Mouse (Mus musculus): ENCODE measurements around the gene Lrrc10b. TPM values are rescaled to one million over a fixed set of nuclear protein-coding genes. Genes with fewer than 3 reads are reported as not detected.

The Lrrc10b gene
- total RNA-seq, 2 experiments from 2014 or later: 3.5 to 6.2 TPM

DNA sequence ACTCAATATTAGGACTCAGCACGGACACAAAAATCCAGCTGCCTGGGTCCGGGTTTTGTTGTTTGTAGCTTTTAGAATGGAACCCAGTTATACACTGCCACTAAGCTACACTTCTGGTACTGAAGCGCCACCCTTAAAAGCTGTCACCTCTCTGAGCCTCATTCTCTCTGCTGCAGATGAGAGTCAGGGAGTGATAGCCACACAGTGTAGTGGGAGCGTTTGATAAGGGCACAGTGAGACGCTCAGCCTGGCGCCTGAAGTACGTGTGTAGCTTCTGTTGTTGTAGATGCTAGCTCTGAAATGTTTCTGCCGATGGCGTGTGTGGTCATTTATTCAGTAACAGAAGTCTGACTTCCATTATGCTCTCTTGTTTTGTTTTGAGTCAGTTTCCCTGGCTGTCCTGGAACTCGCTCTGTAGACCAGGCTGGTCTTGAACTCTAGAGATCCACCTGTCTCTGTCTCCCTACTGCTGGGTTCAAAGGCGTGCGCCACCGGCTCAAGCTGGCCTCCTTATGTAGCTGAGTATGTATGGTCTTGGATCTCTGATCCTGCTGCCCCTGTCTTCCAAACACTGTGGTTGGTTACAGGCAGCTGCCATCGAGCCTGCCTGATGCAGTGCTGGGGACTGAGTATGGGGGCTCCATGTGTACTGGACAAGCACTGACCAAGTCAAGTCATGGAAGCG, 12.4 kb downstream of the Lrrc10b start:
- no peak for DNase-seq

DNA sequence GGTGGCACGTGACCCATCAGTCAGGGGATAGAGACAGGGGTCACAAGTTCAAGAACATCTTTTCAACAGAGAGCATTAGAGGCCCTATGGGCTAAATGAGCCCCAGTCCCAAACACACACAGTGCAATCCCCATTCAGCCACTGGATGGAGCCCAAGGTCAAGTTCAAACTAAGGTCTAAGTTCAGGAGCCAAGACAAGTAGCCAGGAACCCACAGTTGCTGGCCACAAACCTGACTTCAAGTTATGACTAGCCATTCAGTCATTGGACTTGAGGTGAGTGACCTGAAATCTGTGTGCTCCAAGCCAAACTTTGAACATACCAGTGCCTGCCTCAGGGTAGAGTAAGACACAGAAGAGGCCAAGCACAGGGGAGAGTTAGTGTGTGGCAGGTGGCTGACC, 19.8 kb downstream of the Lrrc10b start:
- DNase-seq: no peak

DNA sequence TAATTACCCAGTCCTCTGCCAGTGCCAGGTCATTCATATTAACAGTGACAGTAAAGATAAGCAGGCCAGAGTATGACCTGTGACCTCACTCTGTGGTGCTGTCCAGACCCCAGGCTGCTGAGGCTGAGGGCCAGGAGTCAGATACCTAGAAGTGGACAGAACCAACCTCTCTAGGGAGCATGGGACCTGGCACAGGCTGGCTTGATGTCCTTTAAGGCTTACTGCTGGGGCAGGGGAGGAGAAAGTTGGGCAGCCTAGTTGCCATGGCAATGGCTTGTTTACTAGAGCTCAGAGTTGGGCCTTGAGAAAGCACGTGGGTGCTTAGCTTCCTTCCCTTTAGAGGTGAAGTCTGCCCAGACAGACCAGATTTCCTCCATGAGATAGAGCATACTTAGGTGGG, 20.5 kb downstream of the Lrrc10b start:
- DNase-seq: peak; percentile 46

DNA sequence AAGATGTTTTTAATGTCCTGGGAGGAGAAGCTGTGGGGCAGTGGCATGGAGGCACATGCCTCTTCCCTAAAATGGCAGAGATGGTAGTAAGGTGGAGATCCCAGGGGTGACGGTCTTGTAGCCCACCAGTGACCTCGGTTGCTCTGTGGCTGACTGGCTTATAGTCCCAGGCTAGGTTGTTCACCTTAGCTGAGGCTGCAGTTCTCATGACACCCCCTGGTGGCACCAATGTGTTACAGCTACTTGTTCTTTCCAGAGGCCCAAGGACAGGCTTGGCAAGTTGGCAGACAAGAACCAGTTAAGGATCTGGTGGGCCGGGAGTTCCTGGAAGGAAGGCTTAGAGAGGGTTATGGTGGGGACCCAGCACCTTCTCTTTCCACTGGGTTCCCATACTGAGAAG, 21.4 kb downstream of the Lrrc10b start:
- DNase-seq: peak; percentile 63 to 75

DNA sequence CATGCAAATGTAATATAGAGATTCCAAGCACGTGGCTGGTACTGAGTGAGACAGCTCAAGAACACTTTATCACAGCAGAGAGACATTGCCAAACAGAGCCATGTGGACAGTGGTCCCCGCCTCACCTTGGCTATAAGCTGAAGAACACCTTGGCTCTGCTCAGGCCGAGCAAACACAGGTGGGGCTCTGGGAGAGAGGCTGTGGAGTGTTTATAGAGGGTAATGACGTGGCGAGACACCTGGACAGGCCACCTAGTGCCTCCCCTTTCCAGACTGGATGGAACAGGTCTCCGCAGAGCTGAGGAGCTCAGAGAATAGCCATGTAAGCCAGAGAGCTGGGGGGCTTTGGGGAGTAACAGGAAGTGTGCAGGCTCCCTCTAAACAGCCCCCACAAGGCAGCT, 22.3 kb downstream of the Lrrc10b start:
- DNase-seq: no peak

DNA sequence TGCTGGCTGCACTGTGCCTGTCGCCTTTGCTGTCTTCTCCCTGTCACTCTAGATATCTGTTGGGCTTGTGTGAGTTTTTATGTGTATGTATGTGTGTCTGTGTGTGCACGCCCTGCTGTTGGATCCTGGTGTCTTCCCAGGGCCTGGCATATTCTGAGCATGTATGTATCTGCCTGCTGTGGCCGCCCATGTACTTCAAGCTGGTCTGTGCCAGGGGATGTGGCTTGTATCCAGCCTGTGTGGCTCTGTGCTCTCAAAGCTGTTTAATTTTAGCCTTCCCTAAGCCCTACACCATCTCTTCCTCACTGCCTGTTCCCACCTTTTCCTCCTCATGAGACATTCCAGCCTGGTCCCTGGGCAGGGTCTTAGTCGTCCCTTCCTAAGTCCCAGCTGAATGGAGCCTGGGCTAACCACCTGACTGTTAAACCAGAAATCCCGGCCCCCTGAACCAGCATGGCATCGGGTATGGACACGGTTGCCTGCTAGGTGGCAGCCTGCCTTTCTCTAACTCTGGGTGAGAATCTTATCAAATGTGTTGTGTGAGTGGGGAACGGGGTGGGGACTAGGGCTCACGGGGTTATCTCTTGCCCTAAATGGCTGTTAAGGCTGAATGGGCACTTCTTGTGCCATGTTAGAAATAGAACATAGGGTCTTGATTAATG, 23.3 kb downstream of the Lrrc10b start:
- no peak for DNase-seq

DNA sequence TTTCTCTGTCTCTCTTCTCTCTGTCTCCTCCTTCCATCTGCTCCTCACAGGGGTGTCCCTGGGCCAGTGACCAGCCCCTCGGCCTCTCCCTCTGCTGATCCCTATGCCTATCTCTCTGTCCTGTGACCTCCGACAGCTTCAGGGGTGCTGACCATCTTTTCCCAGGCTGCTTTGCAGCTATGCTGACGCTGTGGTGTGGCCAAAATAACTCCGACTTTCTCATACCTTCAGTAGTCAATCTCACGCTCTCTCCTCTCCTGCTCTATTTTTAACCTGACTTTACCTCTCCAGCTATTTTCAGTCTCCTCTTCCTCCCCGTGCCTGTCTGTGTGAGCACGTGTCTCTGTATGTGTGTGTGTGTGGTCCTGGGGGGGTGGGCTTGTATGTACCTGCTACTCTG, 24.0 kb downstream of the Lrrc10b start:
- no peak for DNase-seq

DNA sequence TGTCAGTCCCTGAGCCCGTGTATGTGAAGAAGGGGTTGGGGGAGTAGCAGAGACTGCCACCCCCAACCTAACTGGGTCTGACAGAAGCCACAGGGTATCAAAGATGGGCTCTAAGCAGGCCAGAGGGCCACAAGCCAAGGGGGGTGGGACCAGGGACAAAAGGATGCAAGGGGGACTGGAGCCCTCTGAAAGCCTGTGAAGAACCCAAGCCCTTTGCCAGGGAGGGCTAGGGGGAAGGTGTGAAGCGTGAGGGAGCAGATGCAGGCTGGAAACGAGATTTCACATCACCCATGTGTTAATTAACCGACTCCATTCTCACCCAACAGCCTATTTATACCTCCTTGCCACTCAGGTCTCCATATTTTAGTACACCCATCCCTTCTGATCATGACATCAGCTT, 25.4 kb downstream of the Lrrc10b start:
- DNase-seq: no peak

DNA sequence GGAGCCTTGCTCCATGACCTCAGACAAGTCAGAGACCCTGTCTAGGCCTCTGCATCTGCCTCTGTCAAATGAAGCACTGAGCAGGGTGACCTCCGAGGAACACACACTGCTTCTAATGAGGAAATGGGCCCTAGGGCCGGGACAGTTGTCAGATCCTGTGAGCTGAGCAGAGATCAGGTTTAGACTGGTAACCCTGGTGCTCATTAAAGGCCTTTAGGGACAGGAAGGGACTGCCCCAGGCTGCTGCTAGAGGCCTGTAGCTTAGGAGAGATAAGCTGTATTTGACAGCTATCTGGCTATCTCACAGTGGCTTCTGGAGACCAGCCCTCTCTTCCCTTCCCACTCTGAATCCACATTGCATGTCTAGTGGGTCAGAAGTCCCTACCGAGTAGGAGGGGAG, 25.9 kb downstream of the Lrrc10b start:
- no peak for DNase-seq

DNA sequence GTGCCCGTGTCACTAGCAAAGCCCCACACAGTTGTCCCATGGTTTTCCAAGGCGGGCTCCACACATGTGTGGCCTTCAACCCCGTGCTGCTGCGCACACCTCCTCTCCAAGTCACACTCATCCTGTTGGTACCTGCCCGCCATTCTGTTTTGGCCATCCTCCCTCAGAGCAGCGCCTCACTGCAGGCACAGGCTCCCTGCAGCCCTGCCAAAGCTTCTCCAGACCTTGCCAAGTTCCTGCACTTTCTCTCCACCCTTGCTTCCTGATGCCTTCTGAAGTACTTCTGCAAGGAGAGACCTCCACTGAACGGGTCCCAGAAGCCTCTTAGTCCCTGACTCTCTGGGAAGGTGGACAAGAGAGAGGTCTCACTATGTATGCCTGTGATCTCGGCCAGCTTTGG, 27.9 kb downstream of the Lrrc10b start:
- DNase-seq: no peak

DNA sequence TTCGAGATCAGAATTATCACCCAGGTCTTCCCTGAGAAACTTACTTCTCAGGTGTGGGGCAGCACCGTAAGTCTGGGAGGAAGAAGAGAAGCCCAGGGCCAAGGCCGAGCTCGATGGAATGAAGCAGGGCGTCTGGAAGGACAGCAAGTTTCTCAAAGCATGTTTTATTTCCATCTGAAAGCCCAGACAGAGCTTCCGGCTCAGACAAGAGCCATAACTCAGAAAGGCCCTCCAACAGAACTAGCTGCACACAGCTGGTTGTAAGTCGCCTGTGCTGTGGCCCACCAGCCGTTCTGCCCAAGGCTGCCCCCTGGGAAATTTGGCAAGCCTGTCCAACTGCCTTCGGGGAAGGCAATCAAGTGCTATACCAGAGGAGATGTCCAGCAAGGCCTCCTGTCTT, 29.8 kb downstream of the Lrrc10b start:
- no peak for DNase-seq

DNA sequence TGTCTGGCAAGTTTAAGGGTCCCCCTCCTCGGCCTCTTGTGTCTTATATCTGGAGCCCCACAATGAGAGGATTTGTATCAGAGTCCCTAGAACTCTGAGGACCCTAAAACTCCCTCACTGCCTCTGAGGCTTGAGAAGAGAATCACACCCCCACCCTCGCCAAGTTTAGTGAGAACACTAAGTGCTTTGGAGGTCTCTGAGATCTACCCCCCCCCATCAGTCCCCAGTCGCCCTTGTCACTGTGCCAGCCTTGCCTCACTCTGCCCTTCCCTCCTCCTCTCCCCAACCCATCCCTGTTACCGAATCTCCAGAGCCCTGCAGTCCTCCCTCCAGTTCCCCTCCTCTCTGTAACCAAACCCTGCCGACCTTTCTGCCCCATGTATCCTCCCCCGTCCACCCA, 30.5 kb downstream of the Lrrc10b start:
- DNase-seq: no peak

DNA sequence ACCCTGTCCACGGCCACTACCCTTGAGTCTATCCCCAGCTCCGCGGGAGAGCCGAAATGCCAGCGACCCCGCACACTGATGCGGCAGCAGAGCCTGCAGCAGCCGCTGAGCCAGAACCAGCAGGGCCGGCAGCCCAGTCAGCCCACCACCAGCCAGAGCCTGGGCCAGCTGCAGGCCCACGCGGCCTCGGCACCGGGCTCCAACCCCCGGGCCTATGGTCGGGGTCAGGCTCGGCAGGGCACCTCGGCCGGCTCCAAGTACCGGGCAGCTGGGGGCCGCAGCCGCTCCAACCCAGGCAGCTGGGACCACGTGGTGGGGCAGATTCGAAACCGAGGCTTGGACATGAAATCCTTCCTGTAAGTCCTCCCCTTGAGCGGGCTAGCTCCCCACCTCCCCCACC, 31.0 kb downstream of the Lrrc10b start:
- DNase-seq: no peak

DNA sequence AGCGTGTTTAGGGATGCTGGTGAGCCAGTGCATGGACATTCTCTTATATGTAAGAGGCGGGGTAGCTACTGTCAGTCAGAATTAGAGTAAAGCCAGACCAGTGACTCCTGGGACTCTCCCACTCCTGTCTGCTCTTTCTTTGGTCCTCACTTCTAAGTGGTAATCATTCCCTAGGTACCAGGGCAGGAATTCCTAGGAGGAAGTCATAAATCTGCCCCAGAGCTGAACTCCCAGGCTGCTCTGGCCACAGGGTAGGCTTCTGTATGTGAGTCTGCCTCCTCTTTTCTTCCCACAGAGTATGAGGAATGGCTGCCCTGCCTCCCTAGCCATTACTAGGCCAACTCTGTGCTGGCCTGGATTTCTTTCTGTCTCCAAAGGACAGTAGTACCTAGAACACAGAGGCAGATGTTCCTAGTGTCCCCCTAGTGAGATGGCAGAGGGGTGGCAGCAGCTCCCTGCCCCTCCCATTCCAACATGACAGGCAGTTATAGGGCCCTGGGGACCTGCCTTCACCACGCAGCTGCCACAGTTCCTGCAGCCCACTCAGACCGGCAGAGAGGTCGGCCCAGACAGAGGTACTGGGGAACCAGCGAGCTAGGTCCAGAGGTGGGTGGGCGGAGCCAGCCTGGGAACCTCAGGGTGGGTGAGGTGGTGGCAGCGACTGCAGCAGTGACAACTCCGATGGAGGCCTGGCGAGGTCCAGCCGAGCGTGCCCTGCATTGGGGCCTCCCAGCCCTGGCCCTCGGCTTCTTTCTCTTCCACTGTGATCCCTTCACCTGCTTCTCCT, 31.6 kb downstream of the Lrrc10b start:
- DNase-seq: no peak

DNA sequence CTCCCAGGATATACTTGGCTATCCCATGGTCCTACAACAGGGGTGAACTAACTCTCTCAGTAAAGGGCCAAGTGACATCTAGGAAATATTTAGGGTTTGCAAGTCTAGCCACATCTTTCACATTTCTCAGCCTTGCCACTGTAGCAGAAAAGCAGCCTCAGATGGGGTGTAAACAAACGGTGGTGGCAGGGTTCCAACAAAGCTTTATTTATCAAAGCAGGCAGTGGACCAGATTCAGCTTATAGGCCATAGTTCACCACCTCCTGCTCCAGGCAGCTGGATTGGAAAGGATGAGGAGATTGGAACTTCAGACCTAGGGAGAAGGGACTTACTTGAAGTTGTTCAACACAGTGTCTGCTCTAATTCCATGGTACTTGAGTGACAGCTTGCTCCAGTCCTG, 32.5 kb downstream of the Lrrc10b start:
- DNase-seq: no peak

DNA sequence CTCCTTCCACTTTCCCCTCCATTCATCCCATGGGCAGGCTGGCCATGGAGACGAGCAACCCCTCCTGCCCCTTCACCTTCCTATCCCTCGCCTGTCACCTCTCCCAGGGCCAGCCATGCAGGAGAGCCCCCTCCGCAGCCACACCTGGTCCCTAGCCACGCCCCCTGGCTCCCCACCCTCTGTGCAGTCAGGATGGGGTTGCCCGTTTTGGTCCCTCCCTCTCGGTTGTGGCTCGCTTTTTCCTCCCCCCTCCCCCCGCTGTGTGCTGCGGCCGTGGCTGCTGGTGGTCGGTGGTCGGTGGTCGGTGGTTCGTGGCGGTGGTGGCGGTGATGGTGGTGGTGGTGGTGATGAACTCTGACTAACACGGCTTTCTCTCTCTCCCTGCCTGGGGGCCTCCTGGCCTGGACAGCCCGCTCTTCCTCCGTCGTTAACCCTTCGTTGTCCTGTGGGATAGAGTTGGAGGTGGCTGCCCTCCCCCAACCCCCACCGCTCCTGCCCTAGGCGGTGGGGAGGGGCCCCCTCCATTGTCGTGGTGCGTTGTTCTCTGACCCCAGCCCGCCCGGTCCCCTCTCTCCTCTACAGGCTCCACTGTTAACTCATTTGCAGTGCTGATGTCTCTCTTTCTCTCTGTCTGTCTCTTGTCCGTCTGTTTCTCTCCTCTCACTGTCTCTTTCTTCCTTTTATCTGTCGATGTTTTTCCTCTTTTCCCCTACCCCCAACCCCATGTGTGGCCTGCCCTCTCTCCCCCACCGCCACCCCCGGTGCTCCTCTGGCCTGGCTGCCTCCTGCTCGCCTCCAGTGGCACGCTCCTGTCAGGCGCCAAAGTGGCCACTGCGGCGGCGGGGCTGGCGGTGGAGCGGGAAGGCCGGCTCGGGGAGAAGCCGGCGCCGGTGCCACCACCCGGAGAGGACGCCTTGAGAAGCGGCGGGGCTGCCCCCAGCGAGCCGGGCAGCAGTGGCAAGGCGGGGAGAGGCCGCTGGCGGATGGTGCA, 35.0 kb downstream of the Lrrc10b start:
- DNase-seq: no peak

DNA sequence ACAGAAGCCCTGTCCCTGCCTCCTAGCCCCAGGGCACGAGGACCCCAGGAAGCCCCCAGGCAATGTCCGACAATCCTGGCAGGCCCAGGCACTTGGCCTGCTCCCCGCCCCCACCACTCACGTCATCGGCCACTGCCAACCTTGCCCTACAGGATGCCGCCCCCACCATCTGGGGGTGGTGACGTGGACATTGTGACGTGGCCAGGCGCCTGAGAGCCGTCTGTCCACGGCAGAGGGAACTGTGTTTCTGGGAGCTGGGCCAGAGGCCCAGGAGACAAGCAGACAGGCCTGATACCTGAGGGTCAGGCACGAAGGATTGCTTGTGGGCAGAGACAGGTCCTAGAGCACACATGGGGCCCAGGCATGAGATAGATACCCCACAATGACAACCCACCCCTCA, 39.8 kb downstream of the Lrrc10b start:
- DNase-seq: peak; percentile 52 to 66

DNA sequence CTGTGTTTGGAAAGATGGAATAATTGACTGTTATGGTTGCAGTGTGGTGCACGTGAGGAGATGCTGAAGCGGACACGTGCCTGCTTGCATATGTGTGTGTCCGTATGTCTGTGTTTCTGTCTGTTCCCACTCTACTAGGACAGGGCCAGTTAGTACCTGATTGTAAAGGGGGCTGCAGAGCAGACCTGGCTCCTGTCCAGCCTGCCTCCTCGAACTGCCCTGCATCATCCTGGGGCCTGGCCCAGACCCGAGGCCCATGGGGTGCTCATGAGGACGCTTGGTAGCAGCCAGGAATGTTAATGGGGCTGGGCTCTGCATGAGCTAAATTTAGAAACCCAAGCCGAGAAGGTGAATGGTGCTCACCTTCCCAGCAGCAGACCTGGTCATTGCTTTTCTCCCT, 40.4 kb downstream of the Lrrc10b start:
- no peak for DNase-seq

DNA sequence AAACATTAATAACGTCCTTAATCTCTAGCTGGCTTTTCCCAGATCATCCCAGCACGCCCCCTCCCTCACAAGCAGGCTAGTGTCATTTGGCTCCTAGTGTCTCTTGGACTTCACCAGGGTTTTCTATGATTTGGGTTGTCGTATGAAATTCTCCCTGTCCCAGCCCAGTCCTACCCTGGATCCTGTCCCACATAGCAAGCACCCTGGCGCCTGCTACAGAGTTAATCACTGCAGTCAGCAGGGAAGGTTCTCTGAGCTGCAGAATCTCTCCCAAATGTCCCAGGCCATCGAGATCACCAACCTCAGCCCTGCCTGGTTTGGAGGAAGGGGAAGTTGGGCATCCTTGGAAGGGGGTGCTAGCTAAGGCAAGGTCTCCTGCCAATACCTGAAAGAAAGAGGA, 41.8 kb downstream of the Lrrc10b start:
- DNase-seq: no peak

DNA sequence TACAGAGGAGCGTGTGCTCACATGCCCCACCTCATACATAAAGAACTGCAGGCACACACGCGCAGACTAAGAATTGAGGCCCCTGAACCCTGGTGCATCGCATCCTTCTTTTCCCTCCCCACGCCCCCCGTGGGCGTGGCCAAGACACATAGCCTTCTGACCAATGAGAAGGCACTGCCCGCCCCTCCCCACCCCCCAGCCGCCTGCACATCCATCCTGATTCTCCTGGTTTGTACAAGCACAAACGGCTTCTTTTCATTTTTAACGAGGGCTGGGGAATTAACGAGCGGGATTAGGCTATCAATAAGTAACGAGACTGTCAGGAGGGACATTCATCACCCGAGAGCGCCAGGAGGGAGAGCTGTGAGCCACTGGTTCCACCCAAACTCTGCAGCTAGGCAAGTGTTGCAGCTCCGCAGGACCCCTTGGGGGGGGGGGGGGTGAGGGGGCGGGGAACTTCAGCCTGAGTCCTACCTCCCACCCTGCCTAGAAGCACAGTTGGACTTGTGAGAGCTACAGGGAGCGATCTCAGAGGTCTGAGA, 43.5 kb downstream of the Lrrc10b start:
- DNase-seq: no peak

Measured in adrenal gland, postnatal 36 days (tissue).